Mouse (Mus musculus): ENCODE measurements at regions not wholly inside any gene's neighbourhood (a gene's known extent, or its start where the extent isn't known, plus 50 kb on each side); places are given as distances from the start of the nearest gene placed in this dataset.

DNA sequence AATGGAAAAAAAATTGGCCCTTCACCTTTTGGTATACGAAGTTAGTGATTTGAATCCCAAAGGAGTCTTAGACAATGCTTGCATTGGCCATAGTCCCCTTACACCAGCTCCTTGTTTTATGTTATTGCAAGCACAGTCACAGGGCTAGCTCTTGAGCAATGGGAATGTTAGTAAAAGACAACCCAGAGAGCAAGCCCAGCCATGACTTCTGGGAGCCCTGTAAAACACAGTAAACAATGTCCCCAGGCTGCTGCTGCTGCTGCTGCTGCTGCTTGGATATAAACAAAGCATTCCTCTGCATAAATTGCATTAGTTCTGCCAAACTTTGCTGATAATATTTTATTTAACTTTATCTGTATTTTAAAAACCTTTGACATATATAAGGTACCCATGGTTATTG lies 334.0 kb downstream of the Med10 start:
- Histone ChIP-seq H3K9me3 (ENCODE audit: control insufficient read depth, low read length) (no peaks in the 10 kb centered on the region), H3K36me3 (replicated peaks; ENCODE audit: control insufficient read depth, insufficient read depth) (no peaks in the 10 kb centered on the region), H3K27ac (no peak overlapping the region), H3K4me2 (replicated peaks) (no peak overlapping the region), H3K4me1 (replicated peaks; ENCODE audit: control insufficient read depth, insufficient read depth, low read length) (no peaks in the 10 kb centered on the region), H3K4me3 (replicated peaks; ENCODE audit: low read length) (no peak overlapping the region), H3K9ac (no peak overlapping the region), H3K27me3 (ENCODE audit: control insufficient read depth, insufficient read depth, low read length) (no peaks in the 10 kb centered on the region)
- 52% methylated on average over 1 of the region's 1 CpGs for WGBS
- DNase-seq (ENCODE audit: low spot score) (no peak), ATAC-seq (ENCODE audit: low FRiP score) (no peak)

DNA sequence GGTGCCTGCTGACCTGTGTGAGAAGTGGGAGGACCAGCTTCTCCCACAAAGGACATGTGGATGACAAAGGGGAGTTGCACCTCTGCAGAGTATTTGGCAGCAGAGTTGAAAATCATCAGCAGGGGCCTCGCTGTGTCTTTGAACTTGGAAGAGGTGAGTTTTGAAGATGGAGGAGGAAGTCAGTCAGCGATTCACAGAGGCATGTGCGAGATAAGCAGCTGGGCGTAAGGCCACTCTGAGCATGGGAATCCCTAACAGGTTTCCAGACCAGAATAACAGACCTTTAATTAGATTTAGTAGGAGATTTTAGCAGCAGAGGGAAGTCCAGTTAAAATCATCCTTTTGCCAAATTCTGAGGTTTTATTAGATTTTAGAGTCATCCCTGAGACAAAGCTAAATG lies 342.3 kb downstream of the Med10 start:
- Histone ChIP-seq H3K4me3 (replicated peaks; ENCODE audit: low read length) (no peak overlapping the region), H3K9me3 (ENCODE audit: control insufficient read depth, low read length) (no peaks in the 10 kb centered on the region), H3K4me2 (replicated peaks) (no peak overlapping the region), H3K36me3 (replicated peaks; ENCODE audit: control insufficient read depth, insufficient read depth) (no peaks in the 10 kb centered on the region), H3K4me1 (replicated peaks; ENCODE audit: control insufficient read depth, insufficient read depth, low read length) (peaks cover 6% of the 10 kb centered on the region; the same call in 1 of the 2 replicates), H3K27ac (no peak overlapping the region), H3K27me3 (ENCODE audit: control insufficient read depth, insufficient read depth, low read length) (no peaks in the 10 kb centered on the region), H3K9ac (no peak overlapping the region)
- DNase-seq (ENCODE audit: low spot score), result no peak
- ATAC-seq (ENCODE audit: low FRiP score), result no peak
- 86% methylated on average over 4 of the region's 4 CpGs for WGBS

DNA sequence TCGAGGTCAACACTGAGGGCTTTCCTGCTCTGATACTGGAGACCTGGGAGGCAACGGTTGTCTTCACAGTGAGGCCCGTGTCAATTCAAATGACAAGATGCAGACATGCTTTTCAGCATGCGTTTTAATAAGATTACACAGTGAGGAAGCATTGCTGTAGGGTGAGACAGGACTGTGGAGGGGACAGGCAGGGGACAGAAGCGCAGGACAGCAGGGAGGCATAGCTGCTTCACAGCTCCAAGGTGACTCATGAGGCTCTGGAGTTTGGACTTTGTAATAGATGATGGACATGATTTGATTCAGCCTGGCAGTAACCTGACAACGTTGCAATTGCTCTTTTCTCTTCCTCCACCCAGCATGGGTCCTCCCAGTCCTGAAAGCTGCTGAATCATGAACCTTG lies 343.3 kb downstream of the Med10 start:
- Histone ChIP-seq H3K9me3 (ENCODE audit: control insufficient read depth, low read length) (no peaks in the 10 kb centered on the region), H3K27me3 (ENCODE audit: control insufficient read depth, insufficient read depth, low read length) (no peaks in the 10 kb centered on the region), H3K4me3 (replicated peaks; ENCODE audit: low read length) (no peak overlapping the region), H3K27ac (no peak overlapping the region), H3K36me3 (replicated peaks; ENCODE audit: control insufficient read depth, insufficient read depth) (no peaks in the 10 kb centered on the region), H3K4me2 (replicated peaks) (no peak overlapping the region), H3K9ac (no peak overlapping the region), H3K4me1 (replicated peaks; ENCODE audit: control insufficient read depth, insufficient read depth, low read length) (peaks cover 14% of the 10 kb centered on the region)
- DNase-seq (ENCODE audit: low spot score) (no peak), ATAC-seq (ENCODE audit: low FRiP score) (no peak)
- WGBS, result 54% methylated on average over 6 of the region's 6 CpGs

DNA sequence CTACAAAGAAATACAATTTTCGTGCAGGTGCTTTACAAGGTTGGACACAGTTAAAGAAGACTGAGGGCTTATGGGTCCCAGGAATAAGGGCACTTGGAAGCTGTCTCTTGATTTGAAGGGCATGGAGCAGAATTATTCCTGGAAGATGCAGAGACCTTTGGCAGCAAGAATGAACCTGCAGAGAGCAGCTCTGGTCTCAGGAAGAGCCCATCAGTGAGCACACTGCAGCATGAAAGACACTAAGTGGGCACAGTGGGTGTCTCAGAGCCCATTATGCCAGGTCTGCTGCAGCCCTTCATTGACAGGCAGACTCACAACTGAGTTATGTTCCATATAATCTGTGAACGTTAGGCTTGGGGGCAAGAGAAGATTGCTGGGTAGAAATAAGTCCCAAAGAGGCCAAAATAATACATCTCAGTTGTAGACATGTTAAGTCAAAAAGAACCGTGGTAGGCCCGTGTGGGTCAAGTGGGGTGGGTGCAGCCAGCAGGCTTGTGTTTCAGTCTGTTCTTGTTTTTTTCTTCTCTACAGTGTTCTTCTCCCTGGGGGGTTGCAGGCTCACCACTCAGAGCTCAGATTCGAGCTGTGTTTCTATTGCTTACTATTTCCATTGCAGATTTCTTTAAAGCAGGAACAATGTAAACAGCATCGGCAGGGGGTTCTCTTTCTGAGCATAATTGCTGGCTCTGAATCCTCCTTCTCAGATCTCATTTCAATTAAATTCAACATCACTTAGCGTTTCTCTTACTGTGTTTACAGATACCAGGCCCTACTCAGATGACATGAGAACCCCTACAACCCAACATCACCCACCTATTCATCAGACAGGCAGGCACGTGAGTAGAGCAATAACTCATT lies 347.1 kb downstream of the Med10 start:
- H3K36me3 ChIP-seq (replicated peaks; ENCODE audit: control insufficient read depth, insufficient read depth), result no peaks in the 10 kb centered on the region
- peaks cover 14% of the 10 kb centered on the region for H3K4me1 ChIP-seq (replicated peaks; ENCODE audit: control insufficient read depth, insufficient read depth, low read length)
- H3K27me3 ChIP-seq (ENCODE audit: control insufficient read depth, insufficient read depth, low read length), result no peaks in the 10 kb centered on the region
- ATAC-seq (ENCODE audit: low FRiP score), result peak; percentile 51; the same call in 1 of the 2 replicates
- H3K4me2 ChIP-seq (replicated peaks), result no peak overlapping the region
- no peak overlapping the region for H3K4me3 ChIP-seq (replicated peaks; ENCODE audit: low read length)
- DNase-seq (ENCODE audit: low spot score), result no peak
- peak overlapping the region; percentile 49 for H3K27ac ChIP-seq
- H3K9ac ChIP-seq, result no peak overlapping the region
- WGBS, result 19% methylated on average over 8 of the region's 8 CpGs
- H3K9me3 ChIP-seq (ENCODE audit: control insufficient read depth, low read length), result no peaks in the 10 kb centered on the region

DNA sequence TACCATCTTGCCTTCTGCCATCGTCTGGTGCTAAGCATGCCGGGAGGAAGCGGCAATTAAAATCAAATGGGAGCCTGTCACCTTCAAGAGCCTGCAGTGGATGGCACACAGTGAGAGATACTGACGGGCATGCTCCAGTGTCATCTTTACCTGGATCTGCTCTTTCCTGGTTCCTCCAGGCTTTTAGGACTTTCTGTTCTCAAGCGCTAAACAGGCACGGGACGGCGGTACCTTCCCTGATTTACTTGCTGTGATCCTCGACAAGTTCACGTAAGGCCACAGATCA lies 347.6 kb downstream of the Med10 start:
- 31% methylated on average over 10 of the region's 10 CpGs for WGBS
- no peak; the same call in 1 of the 2 replicates for ATAC-seq (ENCODE audit: low FRiP score)
- H3K27me3 ChIP-seq (ENCODE audit: control insufficient read depth, insufficient read depth, low read length), result no peaks in the 10 kb centered on the region
- no peak overlapping the region for H3K4me2 ChIP-seq (replicated peaks)
- H3K36me3 ChIP-seq (replicated peaks; ENCODE audit: control insufficient read depth, insufficient read depth), result no peaks in the 10 kb centered on the region
- DNase-seq (ENCODE audit: low spot score), result no peak
- peak overlapping the region; percentile 49; the same call in 1 of the 2 replicates for H3K27ac ChIP-seq
- H3K4me1 ChIP-seq (replicated peaks; ENCODE audit: control insufficient read depth, insufficient read depth, low read length), result peaks cover 14% of the 10 kb centered on the region
- no peak overlapping the region for H3K9ac ChIP-seq
- no peak overlapping the region for H3K4me3 ChIP-seq (replicated peaks; ENCODE audit: low read length)
- H3K9me3 ChIP-seq (ENCODE audit: control insufficient read depth, low read length), result no peaks in the 10 kb centered on the region

DNA sequence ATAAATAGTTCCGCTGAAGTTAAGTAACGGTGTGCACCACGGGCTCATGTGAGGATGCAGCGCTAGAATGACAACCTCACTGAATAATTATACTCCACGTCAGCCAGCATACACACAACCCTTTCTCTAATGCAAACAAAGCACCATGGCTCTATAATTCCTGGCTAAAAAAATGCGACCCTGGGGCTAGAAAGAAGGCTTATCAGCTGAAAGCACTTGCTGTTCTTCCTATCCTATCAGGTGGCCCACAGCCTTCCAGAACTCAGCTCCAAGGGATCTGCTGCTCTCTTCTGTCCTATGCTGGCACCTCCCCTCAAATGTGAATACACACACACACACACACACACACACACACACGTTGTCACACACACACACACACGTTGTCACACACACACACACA lies 350.9 kb downstream of the Med10 start:
- WGBS, result 60% methylated on average over 8 of the region's 8 CpGs
- Histone ChIP-seq H3K9me3 (ENCODE audit: control insufficient read depth, low read length) (no peaks in the 10 kb centered on the region), H3K9ac (no peak overlapping the region), H3K36me3 (replicated peaks; ENCODE audit: control insufficient read depth, insufficient read depth) (no peaks in the 10 kb centered on the region), H3K4me2 (replicated peaks) (no peak overlapping the region), H3K27me3 (ENCODE audit: control insufficient read depth, insufficient read depth, low read length) (no peaks in the 10 kb centered on the region), H3K27ac (no peak overlapping the region), H3K4me1 (replicated peaks; ENCODE audit: control insufficient read depth, insufficient read depth, low read length) (peaks cover 14% of the 10 kb centered on the region), H3K4me3 (replicated peaks; ENCODE audit: low read length) (no peak overlapping the region)
- no peak for ATAC-seq (ENCODE audit: low FRiP score)
- no peak for DNase-seq (ENCODE audit: low spot score)

DNA sequence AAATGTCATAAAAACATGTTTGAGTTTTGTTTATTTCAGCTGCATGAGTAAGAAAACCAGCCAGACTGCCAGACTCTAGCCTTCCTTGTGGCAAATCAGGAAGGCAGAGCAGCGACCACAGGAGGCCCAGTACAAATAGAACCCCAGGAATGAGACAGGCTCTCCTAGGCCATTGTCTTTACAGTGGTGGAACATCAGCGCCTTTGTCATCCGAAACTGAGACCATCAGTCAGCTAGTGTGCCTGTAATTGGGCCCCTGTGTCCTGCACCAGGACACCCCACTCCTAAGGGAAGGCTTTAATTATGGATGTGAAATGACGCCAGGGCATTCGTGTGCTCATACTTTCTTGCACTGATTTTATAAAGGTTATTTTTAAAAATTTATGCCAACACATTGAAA lies 353.4 kb downstream of the Med10 start:
- DNase-seq (ENCODE audit: low spot score), result no peak
- WGBS, result 34% methylated on average over 5 of the region's 5 CpGs

DNA sequence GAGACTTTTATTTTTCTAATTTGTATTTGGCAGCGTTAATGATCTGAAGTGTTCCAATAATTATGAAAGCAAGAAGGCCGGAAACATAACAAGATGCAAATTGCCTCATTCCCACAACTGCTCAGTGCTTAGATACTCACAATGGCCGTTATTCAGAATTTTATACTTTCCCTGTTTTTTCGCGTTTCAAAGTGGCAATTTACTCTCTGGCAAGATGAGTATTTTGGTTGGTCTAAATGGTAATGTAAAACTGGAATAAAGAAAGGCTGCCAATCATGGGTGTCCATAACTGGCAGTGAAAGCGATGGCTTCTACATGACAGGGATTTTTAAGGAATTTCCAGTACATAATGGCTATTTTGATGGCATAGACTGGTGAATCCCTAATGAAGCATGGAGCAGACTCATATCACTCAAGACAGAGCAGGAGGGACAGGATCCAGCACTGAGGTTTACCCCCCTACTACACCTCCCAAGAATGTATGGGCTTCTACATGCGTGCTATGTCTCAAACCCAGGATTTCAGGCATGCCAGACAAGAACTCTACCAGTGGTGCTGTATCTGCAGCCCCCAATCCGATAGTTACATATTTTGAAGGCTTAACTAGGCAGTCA lies 354.9 kb downstream of the Med10 start:
- DNase-seq (ENCODE audit: low spot score) (no peak), ATAC-seq (ENCODE audit: low FRiP score) (no peak)
- Histone ChIP-seq H3K4me1 (replicated peaks; ENCODE audit: control insufficient read depth, insufficient read depth, low read length) (no peaks in the 10 kb centered on the region; the same call in 1 of the 2 replicates), H3K9me3 (ENCODE audit: control insufficient read depth, low read length) (no peaks in the 10 kb centered on the region), H3K4me2 (replicated peaks) (no peak overlapping the region), H3K27ac (no peak overlapping the region), H3K36me3 (replicated peaks; ENCODE audit: control insufficient read depth, insufficient read depth) (no peaks in the 10 kb centered on the region), H3K4me3 (replicated peaks; ENCODE audit: low read length) (no peak overlapping the region), H3K27me3 (ENCODE audit: control insufficient read depth, insufficient read depth, low read length) (no peaks in the 10 kb centered on the region), H3K9ac (no peak overlapping the region)
- WGBS, result 82% methylated on average over 8 of the region's 8 CpGs

More for the DNA sequence above, 353.4 kb downstream of the Med10 start:
- ATAC-seq (ENCODE audit: low FRiP score), result no peak
- Histone ChIP-seq H3K36me3 (replicated peaks; ENCODE audit: control insufficient read depth, insufficient read depth) (no peaks in the 10 kb centered on the region), H3K4me1 (replicated peaks; ENCODE audit: control insufficient read depth, insufficient read depth, low read length) (no peaks in the 10 kb centered on the region), H3K27ac (no peak overlapping the region), H3K4me2 (replicated peaks) (no peak overlapping the region), H3K9me3 (ENCODE audit: control insufficient read depth, low read length) (no peaks in the 10 kb centered on the region), H3K4me3 (replicated peaks; ENCODE audit: low read length) (no peak overlapping the region), H3K9ac (no peak overlapping the region), H3K27me3 (ENCODE audit: control insufficient read depth, insufficient read depth, low read length) (no peaks in the 10 kb centered on the region)

DNA sequence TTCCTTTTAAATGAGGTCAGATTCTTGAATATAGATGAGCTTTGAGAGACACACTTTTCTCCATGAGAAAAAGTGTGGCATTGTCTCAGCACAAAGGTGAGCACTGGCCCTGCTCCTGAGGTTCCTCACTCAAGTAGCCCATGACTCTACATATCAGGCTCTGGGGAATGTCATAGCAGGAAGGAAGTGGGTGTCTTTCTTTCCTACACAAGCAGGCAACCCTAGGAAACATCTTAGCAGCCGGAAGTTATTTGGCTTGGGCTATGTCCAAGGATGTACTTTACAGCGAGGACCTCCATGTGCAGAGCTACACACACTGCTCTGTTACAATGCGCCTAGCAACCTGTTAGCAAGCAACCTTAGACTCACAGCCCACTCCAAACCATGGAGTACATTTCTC lies 356.9 kb downstream of the Med10 start:
- ATAC-seq (ENCODE audit: low FRiP score), result no peak
- Histone ChIP-seq H3K27ac (no peak overlapping the region), H3K4me2 (replicated peaks) (no peak overlapping the region), H3K4me3 (replicated peaks; ENCODE audit: low read length) (no peak overlapping the region), H3K36me3 (replicated peaks; ENCODE audit: control insufficient read depth, insufficient read depth) (no peaks in the 10 kb centered on the region), H3K27me3 (ENCODE audit: control insufficient read depth, insufficient read depth, low read length) (no peaks in the 10 kb centered on the region), H3K9me3 (ENCODE audit: control insufficient read depth, low read length) (no peaks in the 10 kb centered on the region), H3K9ac (no peak overlapping the region), H3K4me1 (replicated peaks; ENCODE audit: control insufficient read depth, insufficient read depth, low read length) (no peaks in the 10 kb centered on the region; the same call in 1 of the 2 replicates)
- 77% methylated on average over 3 of the region's 3 CpGs for WGBS
- no peak for DNase-seq (ENCODE audit: low spot score)

Measured in hindbrain, embryonic 14.5 days (tissue).